Mouse (Mus musculus) liver, embryonic 14.5 days (tissue): ENCODE results near the gene Abcb5.

Source experiments
- CTCF ChIP-seq: IDR thresholded peaks from 2 replicates; pipeline ENCODE4 v1.5.1; 2016; ENCODE audit warnings: antibody characterized with exemption, low read depth, control low read depth
- EP300 ChIP-seq: IDR thresholded peaks from 2 replicates; pipeline ENCODE4 v1.6.1; 2016; ENCODE audit warnings: antibody characterized with exemption, low read depth

DNA sequence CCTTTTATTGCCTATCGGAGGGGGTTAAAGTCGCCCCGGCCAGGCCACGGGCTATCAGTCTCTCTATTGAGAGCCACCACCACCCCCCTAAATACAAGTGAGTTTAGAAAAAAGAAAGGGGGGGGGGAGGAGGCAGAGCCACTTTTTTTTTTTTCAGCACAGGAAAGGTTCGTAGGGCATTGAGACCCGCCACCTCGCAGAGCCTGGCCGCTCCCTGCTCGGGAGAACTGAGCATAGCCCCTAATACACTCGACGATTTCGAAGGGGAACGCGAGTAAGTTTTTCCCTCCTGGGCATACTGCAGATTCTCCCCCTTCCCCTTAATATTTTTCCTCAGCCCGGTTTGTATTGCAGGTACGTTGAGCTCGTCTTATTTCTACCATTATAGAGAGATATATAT, 118.8 kb downstream of the Abcb5 start:
- TF ChIP-seq CTCF = no peak
- no peak for TF ChIP-seq EP300
